Comparison of ENCODE assay signal across 29 mouse cellular contexts in genomic region chr11:53781201-53781775, GRCm38 (mm10). TPM values are rescaled to one million over a fixed set of nuclear protein-coding genes. Genes with fewer than 3 reads are reported as not detected.
A peak's percentile ranks its signal among the peaks of the same experiment; 100 is the strongest.
DNase-seq lines count a peak whose midpoint lies in the region; ATAC-seq lines count a peak whose summit lies in the region.
"Had no signal": no experiment of that assay in that cellular context is flagged by ENCODE, and none has a peak within 500 bp of the region (broad histone marks: within the 10 kb centered on the region; RNA-seq: fewer than 3 reads in every experiment).

No protein-coding gene starts in this region.

- ATAC-seq in liver, embryonic 15.5 days (ENCODE audit: insufficient read depth): no peak
- ATAC-seq in liver, embryonic 12.5 days: no peak
- ATAC-seq in intestine, embryonic 15.5 days: peak; percentile 69
- ATAC-seq: forebrain, embryonic 16.5 days; midbrain, embryonic 16.5 days had no signal

- peak; percentile 57 for DNase-seq in ZHBTc4 (ENCODE audit: low read depth, low spot score)
- peak; percentile 59 for DNase-seq in yolk sac, embryonic 10.5 days (ENCODE audit: low spot score)
- DNase-seq in spleen, adult 12 weeks (ENCODE audit: low spot score): no peak
- no peak for DNase-seq in cerebellum, postnatal 25 days
- DNase-seq: adrenal gland, postnatal 10 days; B cell, adult 2 months; cerebellum, adult 18-20 months; cerebellum, postnatal 10 days; gastrocnemius, postnatal 25 days; kidney, adult 8-10 months; liver, embryonic 13.5 days; lung, postnatal 36 days; right cerebral cortex, postnatal 4 days; thymus, postnatal 14 days had no signal

- no peaks in the 10 kb centered on the region for H3K9me3 ChIP-seq in liver, embryonic 15.5 days (replicated peaks)
- no peaks in the 10 kb centered on the region for H3K9me3 ChIP-seq in liver, embryonic 12.5 days (replicated peaks)
- no peaks in the 10 kb centered on the region for H3K9me3 ChIP-seq in intestine, embryonic 15.5 days
- H3K9me3 ChIP-seq: heart, embryonic 12.5 days; hindbrain, embryonic 13.5 days; liver, embryonic 13.5 days; lung, embryonic 15.5 days had no signal

- peaks cover 34% of the 10 kb centered on the region for H3K4me1 ChIP-seq in liver, embryonic 15.5 days (replicated peaks)
- H3K4me1 ChIP-seq in liver, embryonic 12.5 days: peaks cover 18% of the 10 kb centered on the region
- H3K4me1 ChIP-seq in intestine, embryonic 15.5 days (replicated peaks): peaks cover 18% of the 10 kb centered on the region
- H3K4me1 ChIP-seq: hindbrain, embryonic 13.5 days had no signal

- WGBS in liver, embryonic 15.5 days (ENCODE audit: insufficient replicate concordance): 66% methylated on average over 4 of the region's 4 CpGs
- 71% methylated on average over 4 of the region's 4 CpGs for WGBS in liver, embryonic 12.5 days (ENCODE audit: insufficient replicate concordance)
- WGBS in intestine, embryonic 15.5 days: 81% methylated on average over 4 of the region's 4 CpGs

- H3K36me3 ChIP-seq in liver, embryonic 15.5 days (replicated peaks): peaks cover 18% of the 10 kb centered on the region
- H3K36me3 ChIP-seq in liver, embryonic 12.5 days: peaks cover 17% of the 10 kb centered on the region; the same call in 1 of the 2 replicates
- peaks cover 8% of the 10 kb centered on the region for H3K36me3 ChIP-seq in intestine, embryonic 15.5 days
- H3K36me3 ChIP-seq: hindbrain, embryonic 13.5 days had no signal

- H3K4me3 ChIP-seq in liver, embryonic 15.5 days (replicated peaks): no peak overlapping the region
- H3K4me3 ChIP-seq in liver, embryonic 12.5 days: no peak overlapping the region
- H3K4me3 ChIP-seq in intestine, embryonic 15.5 days (replicated peaks): no peak overlapping the region
- H3K4me3 ChIP-seq: erythroblast, embryonic 14.5 days; heart, embryonic 12.5 days; hindbrain, embryonic 13.5 days; liver, embryonic 13.5 days; lung, embryonic 15.5 days had no signal

- H3K27me3 ChIP-seq in liver, embryonic 15.5 days: no peaks in the 10 kb centered on the region
- no peaks in the 10 kb centered on the region for H3K27me3 ChIP-seq in liver, embryonic 12.5 days (replicated peaks)
- no peaks in the 10 kb centered on the region for H3K27me3 ChIP-seq in intestine, embryonic 15.5 days (replicated peaks)
- H3K27me3 ChIP-seq: heart, embryonic 12.5 days; hindbrain, embryonic 13.5 days; liver, embryonic 13.5 days; lung, embryonic 15.5 days had no signal

- H3K9ac ChIP-seq in liver, embryonic 15.5 days: no peak overlapping the region
- no peak overlapping the region for H3K9ac ChIP-seq in liver, embryonic 12.5 days
- H3K9ac ChIP-seq in intestine, embryonic 15.5 days: no peak overlapping the region
- H3K9ac ChIP-seq: heart, embryonic 12.5 days; hindbrain, embryonic 13.5 days; liver, embryonic 13.5 days; lung, embryonic 15.5 days had no signal

- H3K4me2 ChIP-seq in liver, embryonic 15.5 days: no peak overlapping the region
- no peak overlapping the region for H3K4me2 ChIP-seq in liver, embryonic 12.5 days
- H3K4me2 ChIP-seq in intestine, embryonic 15.5 days (replicated peaks): no peak overlapping the region
- H3K4me2 ChIP-seq: heart, embryonic 12.5 days; hindbrain, embryonic 13.5 days; liver, embryonic 13.5 days; lung, embryonic 15.5 days; midbrain, embryonic 11.5 days had no signal

- peak overlapping the region; percentile 35; the same call in 1 of the 2 replicates for H3K27ac ChIP-seq in liver, embryonic 15.5 days (replicated peaks)
- H3K27ac ChIP-seq in liver, embryonic 12.5 days: no peak overlapping the region
- peak overlapping the region; percentile 55 for H3K27ac ChIP-seq in intestine, embryonic 15.5 days
- H3K27ac ChIP-seq: hindbrain, embryonic 13.5 days; kidney, postnatal 0 days; liver, embryonic 13.5 days; lung, embryonic 15.5 days had no signal

RNA-seq across cellular contexts. Expression of gene Gm17334, which starts 8.3 kb away (rescaled TPM):
- polyA plus RNA-seq in liver, embryonic 15.5 days (2015; fragmentation: Nextera tagmentation; extraction: Ambion mirVana): 0.16 TPM in 1 of 2 replicates, not detected in the other
- polyA plus RNA-seq in liver, embryonic 12.5 days (2016; fragmentation: Nextera tagmentation; extraction: Ambion mirVana): 0.13 TPM in 1 of 2 replicates, not detected in the other
- polyA plus RNA-seq in intestine, embryonic 15.5 days (2015; fragmentation: Nextera tagmentation; extraction: Ambion mirVana): 0.26 and 0.32 TPM in 2 replicates
- polyA plus RNA-seq: erythroblast, embryonic 14.5 days; forebrain, embryonic 11.5 days; heart, embryonic 12.5 days; heart, postnatal 0 days; hindbrain, embryonic 13.5 days; limb, embryonic 11.5 days; liver, embryonic 13.5 days; midbrain, embryonic 11.5 days; midbrain, embryonic 16.5 days; neural tube, embryonic 11.5 days had no signal

RNA-seq across cellular contexts. Expression of gene Irf1, which starts 11.5 kb away (rescaled TPM):
- 11.9 and 13.6 TPM in 2 replicates for polyA plus RNA-seq in liver, embryonic 15.5 days (2015; fragmentation: Nextera tagmentation; extraction: Ambion mirVana)
- polyA plus RNA-seq in liver, embryonic 12.5 days (2016; fragmentation: Nextera tagmentation; extraction: Ambion mirVana): 7.3 and 7.5 TPM in 2 replicates
- 43.5 and 45.9 TPM in 2 replicates for polyA plus RNA-seq in intestine, embryonic 15.5 days (2015; fragmentation: Nextera tagmentation; extraction: Ambion mirVana)

Comparison
In these comparisons a context has a peak if more than half of its experiments do, and no peak if none do; other contexts are left out.
1. DNase-seq: peak in ZHBTc4 (single experiment) and yolk sac, embryonic 10.5 days (single experiment); none in spleen, adult 12 weeks (single experiment) and cerebellum, postnatal 25 days (0 of 2).